Mouse (Mus musculus) heart, embryonic 15.5 days (tissue): Measurements from ENCODE around the gene Cd63. TPM values are rescaled to one million over a fixed set of nuclear protein-coding genes. Genes with fewer than 3 reads are reported as not detected.

Source experiments
- ATAC-seq: fragments of 200-750 bp; cut with Nextera tagmentation; replicated peaks from 2 replicates; pipeline ENCODE4 v1.8.0; 2017; ENCODE audit warnings: low read depth, moderate TSS enrichment; ENCODE audit not compliant: insufficient number of reproducible peaks, insufficient read depth, low FRiP score
- H3K27ac ChIP-seq: fragments of 300-500 bp; sonication (generic); 2 replicates; pipeline ENCODE4 v1.5.1; 2015; ENCODE audit warnings: mild to moderate bottlenecking, inconsistent platforms
- H3K27me3 ChIP-seq: fragments of 300-500 bp; sonication (generic); 2 replicates; pipeline ENCODE4 v1.6.1; 2015; ENCODE audit warnings: inconsistent platforms
- H3K36me3 ChIP-seq: fragments of 300-500 bp; sonication (generic); 2 replicates; pipeline ENCODE4 v1.6.1; 2015; ENCODE audit warnings: mild to moderate bottlenecking, inconsistent platforms
- H3K4me1 ChIP-seq: fragments of 300-500 bp; sonication (generic); replicated peaks from 2 replicates; pipeline ENCODE4 v1.6.1; 2015; ENCODE audit warnings: inconsistent platforms
- H3K4me2 ChIP-seq: fragments of 300-500 bp; sonication (generic); 2 replicates; pipeline ENCODE4 v1.6.1; 2015; ENCODE audit warnings: inconsistent platforms, mild to moderate bottlenecking, moderate library complexity
- H3K4me3 ChIP-seq: fragments of 300-500 bp; sonication (generic); 2 replicates; pipeline ENCODE4 v1.5.1; 2015; ENCODE audit warnings: mild to moderate bottlenecking, inconsistent platforms
- H3K9ac ChIP-seq: fragments of 300-500 bp; sonication (generic); 2 replicates; pipeline ENCODE4 v1.6.1; 2015; ENCODE audit warnings: mild to moderate bottlenecking, inconsistent platforms
- H3K9me3 ChIP-seq: fragments of 300-500 bp; sonication (generic); replicated peaks from 2 replicates; pipeline ENCODE4 v1.6.1; 2016; ENCODE audit warnings: inconsistent platforms
- WGBS: fragments of 180-500 bp; shearing (Covaris S2); methylation state at CpG from one replicate; pipeline ENCODE4 v1.1.7; 2015; ENCODE audit warnings: mixed read lengths; 5-methylcytosine and 5-hydroxymethylcytosine counted together
- polyA plus RNA-seq: library from polyadenylated mRNA; unstranded; fragments of >200 nt; fragmentation: Nextera tagmentation; extraction: Ambion mirVana; gene quantifications from 2 replicates; pipeline ENCODE4 v1.2.1, GENCODE M21; 2015

The Cd63 gene
- 420 and 427 TPM in 2 replicates for polyA plus RNA-seq

- Histone ChIP-seq H3K4me2 (no peak within 1 kb of the TSS), H3K27ac (no peak within 1 kb of the TSS), H3K4me1 (peaks cover 8% of the 10 kb centered on the region), H3K4me3 (no peak within 1 kb of the TSS), H3K27me3 (peaks cover 16% of the 10 kb centered on the region), H3K36me3 (no peaks in the 10 kb centered on the region), H3K9me3 (no peaks in the 10 kb centered on the region), H3K9ac (no peak within 1 kb of the TSS)
- WGBS: 79% methylated on average over 3 of the region's 3 CpGs
- ATAC-seq: no peak
Measured at GRCm38 (mm10) chr10:128900698-128901097, at the start of gene Cd63. TSS of gene Cd63 (plus strand) at chr10:128900989.

GRCm38 (mm10) chr10:128861176-128861575 is 39.6 kb upstream of the Cd63 start:
- Histone ChIP-seq H3K4me2 (no peak overlapping the region), H3K9ac (no peak overlapping the region), H3K4me3 (no peak overlapping the region), H3K27me3 (no peaks in the 10 kb centered on the region), H3K27ac (no peak overlapping the region), H3K36me3 (peaks cover 21% of the 10 kb centered on the region), H3K4me1 (no peaks in the 10 kb centered on the region), H3K9me3 (no peaks in the 10 kb centered on the region)
- ATAC-seq: no peak

- no peak for ATAC-seq
- Histone ChIP-seq H3K9ac (no peak overlapping the region), H3K9me3 (no peaks in the 10 kb centered on the region), H3K4me1 (no peaks in the 10 kb centered on the region), H3K27ac (no peak overlapping the region), H3K27me3 (no peaks in the 10 kb centered on the region), H3K36me3 (peaks cover 20% of the 10 kb centered on the region; the same call in 1 of the 2 replicates), H3K4me2 (no peak overlapping the region), H3K4me3 (no peak overlapping the region)
- WGBS: 78% methylated on average over 3 of the region's 3 CpGs
Measured at GRCm38 (mm10) chr10:128866042-128866441, 34.7 kb upstream of the Cd63 start.

- no peak for ATAC-seq
- H3K9me3 ChIP-seq: no peaks in the 10 kb centered on the region
- WGBS: 82% methylated on average over 1 of the region's 1 CpGs
- no peaks in the 10 kb centered on the region for H3K4me1 ChIP-seq
- H3K4me2 ChIP-seq: no peak overlapping the region
- H3K36me3 ChIP-seq: peaks cover 23% of the 10 kb centered on the region; the same call in 1 of the 2 replicates
- H3K4me3 ChIP-seq: no peak overlapping the region
- H3K27me3 ChIP-seq: no peaks in the 10 kb centered on the region
- H3K9ac ChIP-seq: no peak overlapping the region
- no peak overlapping the region for H3K27ac ChIP-seq
Measured at GRCm38 (mm10) chr10:128866518-128866917, 34.3 kb upstream of the Cd63 start.

GRCm38 (mm10) chr10:128870341-128870740 is 30.4 kb upstream of the Cd63 start:
- no peaks in the 10 kb centered on the region for H3K4me1 ChIP-seq
- H3K9me3 ChIP-seq: no peaks in the 10 kb centered on the region
- H3K9ac ChIP-seq: no peak overlapping the region
- ATAC-seq: no peak
- WGBS: 79% methylated on average over 3 of the region's 3 CpGs
- H3K4me2 ChIP-seq: no peak overlapping the region
- H3K27me3 ChIP-seq: no peaks in the 10 kb centered on the region
- no peak overlapping the region for H3K27ac ChIP-seq
- peaks cover 40% of the 10 kb centered on the region for H3K36me3 ChIP-seq
- H3K4me3 ChIP-seq: no peak overlapping the region

GRCm38 (mm10) chr10:128878291-128878690 is 22.5 kb upstream of the Cd63 start:
- no peak overlapping the region for H3K4me2 ChIP-seq
- H3K36me3 ChIP-seq: peaks cover 28% of the 10 kb centered on the region
- no peak overlapping the region for H3K4me3 ChIP-seq
- no peaks in the 10 kb centered on the region for H3K9me3 ChIP-seq
- H3K4me1 ChIP-seq: no peaks in the 10 kb centered on the region
- no peaks in the 10 kb centered on the region for H3K27me3 ChIP-seq
- H3K9ac ChIP-seq: no peak overlapping the region
- ATAC-seq: no peak
- no peak overlapping the region for H3K27ac ChIP-seq

- H3K4me3 ChIP-seq: no peak overlapping the region
- peaks cover 23% of the 10 kb centered on the region for H3K36me3 ChIP-seq
- whole genome bisulfite sequencing: 79% methylated on average over 2 of the region's 2 CpGs
- no peaks in the 10 kb centered on the region for H3K9me3 ChIP-seq
- no peaks in the 10 kb centered on the region for H3K4me1 ChIP-seq
- no peak overlapping the region for H3K4me2 ChIP-seq
- no peak for ATAC-seq
- H3K9ac ChIP-seq: no peak overlapping the region
- no peaks in the 10 kb centered on the region for H3K27me3 ChIP-seq
- H3K27ac ChIP-seq: no peak overlapping the region
Measured at GRCm38 (mm10) chr10:128878811-128879210, 22.0 kb upstream of the Cd63 start.

GRCm38 (mm10) chr10:128882067-128882466 is 18.7 kb upstream of the Cd63 start:
- WGBS: 86% methylated on average over 5 of the region's 5 CpGs
- Histone ChIP-seq H3K4me2 (no peak overlapping the region), H3K4me3 (no peak overlapping the region), H3K4me1 (0 out of 2 replicates have a peak, but pooled peaks cover 5% of the 10 kb centered on the region), H3K27ac (no peak overlapping the region), H3K9ac (no peak overlapping the region), H3K27me3 (no peaks in the 10 kb centered on the region), H3K36me3 (peaks cover 8% of the 10 kb centered on the region; the same call in 1 of the 2 replicates), H3K9me3 (no peaks in the 10 kb centered on the region)
- ATAC-seq: no peak

GRCm38 (mm10) chr10:128888941-128889827 is 11.6 kb upstream of the Cd63 start:
- Histone ChIP-seq H3K9me3 (no peaks in the 10 kb centered on the region), H3K4me1 (peaks cover 35% of the 10 kb centered on the region), H3K4me3 (peak overlapping the region; percentile 42), H3K27ac (peak overlapping the region; percentile 37), H3K36me3 (no peaks in the 10 kb centered on the region), H3K4me2 (peak overlapping the region; percentile 94), H3K9ac (peak overlapping the region; percentile 49), H3K27me3 (peaks cover 8% of the 10 kb centered on the region)
- WGBS: 0% methylated on average over 7 of the region's 7 CpGs
- 0 out of 2 replicates have a peak, but pooled peaks have one; percentile 30 for ATAC-seq

- peak overlapping the region; percentile 7; the same call in 1 of the 2 replicates for H3K27ac ChIP-seq
- H3K4me2 ChIP-seq: peak overlapping the region; percentile 94
- no peaks in the 10 kb centered on the region for H3K36me3 ChIP-seq
- ATAC-seq: no peak
- peak overlapping the region; percentile 81; the same call in 1 of the 2 replicates for H3K9ac ChIP-seq
- peaks cover 8% of the 10 kb centered on the region for H3K27me3 ChIP-seq
- WGBS: 50% methylated on average over 1 of the region's 2 CpGs
- peak overlapping the region; percentile 77 for H3K4me3 ChIP-seq
- H3K9me3 ChIP-seq: no peaks in the 10 kb centered on the region
- H3K4me1 ChIP-seq: peaks cover 35% of the 10 kb centered on the region
Measured at GRCm38 (mm10) chr10:128889846-128890245, 10.9 kb upstream of the Cd63 start.

GRCm38 (mm10) chr10:128890383-128891295 is 10.2 kb upstream of the Cd63 start:
- peak overlapping the region; percentile 77 for H3K4me3 ChIP-seq
- WGBS: 1% methylated on average over 40 of the region's 40 CpGs
- peaks cover 8% of the 10 kb centered on the region for H3K27me3 ChIP-seq
- peak overlapping the region; percentile 94 for H3K4me2 ChIP-seq
- H3K27ac ChIP-seq: peak overlapping the region; percentile 78
- H3K4me1 ChIP-seq: peaks cover 40% of the 10 kb centered on the region
- peak overlapping the region; percentile 81 for H3K9ac ChIP-seq
- no peaks in the 10 kb centered on the region for H3K36me3 ChIP-seq
- H3K9me3 ChIP-seq: no peaks in the 10 kb centered on the region
- no peak; the same call in 1 of the 2 replicates for ATAC-seq
